Mouse (Mus musculus) brown adipose tissue, adult 24 weeks (tissue): ENCODE data around the gene Hepacam. TPM values are rescaled to one million over a fixed set of nuclear protein-coding genes. Genes with fewer than 3 reads are reported as not detected.

ENCODE experiments used
- H3K27ac ChIP-seq: fragments of 200-500 bp; replicated peaks from 2 replicates; pipeline ENCODE4 v1.5.1; 2012; ENCODE audit warnings: low read depth, mild to moderate bottlenecking, low read length
- H3K4me1 ChIP-seq: fragments of 200-500 bp; 2 replicates; pipeline ENCODE4 v1.6.1; 2012; ENCODE audit warnings: low read length, mixed read lengths; ENCODE audit not compliant: control insufficient read depth, insufficient read depth, insufficient read length
- H3K4me3 ChIP-seq: fragments of 200-500 bp; 2 replicates; pipeline ENCODE4 v1.5.1; 2012; ENCODE audit warnings: low read depth, mild to moderate bottlenecking, low read length, moderate library complexity; ENCODE audit not compliant: insufficient read depth
- polyA plus RNA-seq: library from polyadenylated mRNA; stranded (reverse); fragments of >200 nt; gene quantifications from 2 replicates; pipeline ENCODE4 v1.2.4, GENCODE M21; 2012; ENCODE audit not compliant: missing spikeins, insufficient read depth, insufficient read length

The Hepacam gene
- not detected in 2 replicates for polyA plus RNA-seq

GRCm38 (mm10) chr9:37367301-37368080 lies at the start of gene Hepacam:
TSS of gene Hepacam (plus strand) at chr9:37367351.
- peak within 1 kb of the TSS; percentile 23 for H3K27ac ChIP-seq

GRCm38 (mm10) chr9:37329456-37329855 lies 37.7 kb upstream of the Hepacam start:
- no peaks in the 10 kb centered on the region for H3K4me1 ChIP-seq
- H3K27ac ChIP-seq, result no peak overlapping the region
- no peak overlapping the region for H3K4me3 ChIP-seq

More at GRCm38 (mm10) chr9:37367301-37368080, at the start of gene Hepacam:
- H3K4me1 ChIP-seq, result peaks cover 2% of the 10 kb centered on the region; the same call in 1 of the 2 replicates
- no peak within 1 kb of the TSS for H3K4me3 ChIP-seq

- no peak overlapping the region for H3K4me3 ChIP-seq
- no peak overlapping the region for H3K27ac ChIP-seq
- H3K4me1 ChIP-seq, result no peaks in the 10 kb centered on the region
Measured at GRCm38 (mm10) chr9:37345406-37345805, 21.7 kb upstream of the Hepacam start.

- peak overlapping the region; percentile 22 for H3K27ac ChIP-seq
- peak overlapping the region; percentile 70 for H3K4me3 ChIP-seq
- no peaks in the 10 kb centered on the region for H3K4me1 ChIP-seq
Measured at GRCm38 (mm10) chr9:37347184-37347987, 19.8 kb upstream of the Hepacam start.

- no peaks in the 10 kb centered on the region for H3K4me1 ChIP-seq
- peak within 1 kb of the TSS; percentile 95 for H3K27ac ChIP-seq
- H3K4me3 ChIP-seq, result peak within 1 kb of the TSS; percentile 84
Measured at GRCm38 (mm10) chr9:37347988-37348642, 19.0 kb upstream of the Hepacam start, which contains the start of gene Ccdc15. TSS of gene Ccdc15 (minus strand) at chr9:37348432.

- Histone ChIP-seq H3K4me1 (no peaks in the 10 kb centered on the region), H3K27ac (no peak overlapping the region; the same call in 1 of the 2 replicates), H3K4me3 (peak overlapping the region; percentile 84)
Measured at GRCm38 (mm10) chr9:37349050-37349449, 18.1 kb upstream of the Hepacam start.

GRCm38 (mm10) chr9:37351266-37351665 lies 15.9 kb upstream of the Hepacam start:
- H3K27ac ChIP-seq, result no peak overlapping the region
- no peak overlapping the region for H3K4me3 ChIP-seq
- no peaks in the 10 kb centered on the region for H3K4me1 ChIP-seq

- Histone ChIP-seq H3K27ac (no peak overlapping the region), H3K4me1 (no peaks in the 10 kb centered on the region), H3K4me3 (no peak overlapping the region)
Measured at GRCm38 (mm10) chr9:37354485-37354884, 12.7 kb upstream of the Hepacam start.

- no peak overlapping the region for H3K27ac ChIP-seq
- H3K4me3 ChIP-seq, result no peak overlapping the region
- no peaks in the 10 kb centered on the region for H3K4me1 ChIP-seq
Measured at GRCm38 (mm10) chr9:37358713-37359330, 8.3 kb upstream of the Hepacam start.

- H3K4me3 ChIP-seq, result no peak overlapping the region
- no peak overlapping the region for H3K27ac ChIP-seq
- no peaks in the 10 kb centered on the region for H3K4me1 ChIP-seq
Measured at GRCm38 (mm10) chr9:37359331-37360220, 7.6 kb upstream of the Hepacam start.

- Histone ChIP-seq H3K4me3 (no peak overlapping the region), H3K27ac (no peak overlapping the region), H3K4me1 (no peaks in the 10 kb centered on the region)
Measured at GRCm38 (mm10) chr9:37362084-37362483, 5.1 kb upstream of the Hepacam start.

- Histone ChIP-seq H3K27ac (no peak overlapping the region), H3K4me3 (no peak overlapping the region), H3K4me1 (no peaks in the 10 kb centered on the region; the same call in 1 of the 2 replicates)
Measured at GRCm38 (mm10) chr9:37362881-37363280, 4.3 kb upstream of the Hepacam start.

GRCm38 (mm10) chr9:37363551-37363950 lies 3.6 kb upstream of the Hepacam start:
- Histone ChIP-seq H3K4me3 (no peak overlapping the region), H3K27ac (no peak overlapping the region), H3K4me1 (no peaks in the 10 kb centered on the region; the same call in 1 of the 2 replicates)

- Histone ChIP-seq H3K27ac (no peak overlapping the region), H3K4me3 (no peak overlapping the region), H3K4me1 (peaks cover 2% of the 10 kb centered on the region; the same call in 1 of the 2 replicates)
Measured at GRCm38 (mm10) chr9:37364392-37364791, 2.8 kb upstream of the Hepacam start.
